Mouse (Mus musculus): ENCODE measurements around the gene Ino80b. TPM values are rescaled to one million over a fixed set of nuclear protein-coding genes. Genes with fewer than 3 reads are reported as not detected.

The Ino80b gene
- polyA plus RNA-seq (2021; fragmentation: Nextera tagmentation): 9.7 and 11.3 TPM in 2 replicates
- long read RNA-seq, experiment 1, partial matches to known transcripts: 0 of 3 reads
- long read RNA-seq, experiment 1, other reads (novel, unspliced or antisense): 0 of 3 reads
- long read RNA-seq, experiment 2, transcript Ino80b-202 (5 exons, 1,503 nt): major isoform, 7 of 8 reads
- long read RNA-seq, experiment 2, partial matches to known transcripts: 1 of 8 reads
- long read RNA-seq, experiment 2, other reads (novel, unspliced or antisense): 0 of 8 reads

DNA sequence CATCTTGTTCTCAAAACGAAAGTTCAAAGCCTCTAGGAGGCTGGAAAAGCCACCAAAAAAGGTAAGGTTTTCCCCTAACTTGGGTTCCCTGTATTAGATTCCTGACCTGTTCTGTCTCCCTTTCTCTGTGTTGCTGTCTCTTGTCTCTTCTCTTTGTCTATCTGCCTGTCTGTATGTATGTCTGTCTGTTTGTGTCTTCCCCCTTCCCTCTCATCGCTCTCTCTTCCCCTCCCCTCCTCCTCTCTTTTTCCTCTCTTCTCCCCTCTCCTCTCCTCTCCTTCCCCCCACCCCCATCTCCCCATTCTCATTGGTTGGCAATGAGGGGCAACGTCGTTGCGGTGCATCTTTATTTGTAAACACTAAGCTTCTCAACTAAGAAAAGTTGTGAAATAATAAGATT is at the start of gene Ino80b:
Gene Ino80b, minus strand, starts transcription at position 101 of the 400 bp plus-strand sequence.

GRCm38 (mm10) chr6:83165607-83166242 is 40.5 kb upstream of the Ino80b start, which contains the start of gene Dctn1:
Gene Dctn1 (plus strand): TSS chr6:83165920.

DNA sequence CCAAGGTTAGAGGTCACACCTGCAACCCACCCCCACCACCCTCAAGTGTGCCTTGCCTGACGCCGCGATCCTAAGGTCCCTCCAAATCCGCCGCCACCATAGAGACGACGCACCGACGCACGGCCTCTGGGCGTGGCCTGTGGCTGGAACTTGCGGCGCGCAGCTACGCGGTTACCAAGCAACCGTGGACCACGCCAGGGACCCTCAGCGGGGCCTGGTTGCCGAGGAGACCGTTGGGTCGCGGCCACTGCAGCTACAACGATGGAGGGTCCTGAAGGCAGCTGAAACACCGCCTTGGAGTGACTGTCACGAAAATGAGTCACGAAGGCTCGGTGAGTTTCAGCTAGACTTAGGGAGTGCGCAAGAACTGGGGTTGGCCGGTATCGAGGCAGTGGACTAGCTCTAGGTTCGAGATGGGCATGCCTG is 31.0 kb upstream of the Ino80b start, which contains the start of the genes Wdr54 and 1700003E16Rik:
Gene Wdr54, minus strand, starts transcription at position 139 of the 426 bp plus-strand sequence.
Gene 1700003E16Rik, plus strand, starts transcription at position 146 of the 426 bp plus-strand sequence.

DNA sequence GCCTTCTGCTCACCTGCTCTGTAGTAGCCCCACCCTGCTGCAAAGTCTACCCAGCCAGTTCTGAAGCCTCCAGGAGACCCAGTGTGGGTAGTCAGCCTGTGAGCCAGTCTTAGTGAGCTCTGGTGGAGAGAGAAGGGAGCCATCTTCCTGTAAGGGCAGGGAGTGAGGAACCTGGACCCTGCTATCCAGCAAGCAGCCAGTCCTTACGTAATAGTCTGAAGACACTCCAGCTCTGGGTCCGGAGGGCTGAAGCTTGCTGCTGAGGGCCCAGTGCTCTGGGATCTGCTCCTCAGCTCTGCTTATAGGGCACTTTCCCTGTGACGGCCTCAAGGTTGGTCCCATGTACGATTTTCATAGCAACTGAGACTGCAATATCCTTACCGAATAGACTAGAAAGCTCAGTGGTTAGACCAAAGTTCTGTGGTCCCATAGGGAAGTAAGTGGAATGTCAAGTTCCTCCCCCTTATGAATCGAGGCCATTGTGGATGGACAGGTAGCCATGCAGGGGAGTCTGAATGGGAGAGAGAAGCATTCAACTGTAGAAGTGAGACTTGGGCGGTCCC is 9.8 kb upstream of the Ino80b start, which contains the start of gene Rtkn:
Gene Rtkn, plus strand, starts transcription at position 513 of the 563 bp plus-strand sequence.

DNA sequence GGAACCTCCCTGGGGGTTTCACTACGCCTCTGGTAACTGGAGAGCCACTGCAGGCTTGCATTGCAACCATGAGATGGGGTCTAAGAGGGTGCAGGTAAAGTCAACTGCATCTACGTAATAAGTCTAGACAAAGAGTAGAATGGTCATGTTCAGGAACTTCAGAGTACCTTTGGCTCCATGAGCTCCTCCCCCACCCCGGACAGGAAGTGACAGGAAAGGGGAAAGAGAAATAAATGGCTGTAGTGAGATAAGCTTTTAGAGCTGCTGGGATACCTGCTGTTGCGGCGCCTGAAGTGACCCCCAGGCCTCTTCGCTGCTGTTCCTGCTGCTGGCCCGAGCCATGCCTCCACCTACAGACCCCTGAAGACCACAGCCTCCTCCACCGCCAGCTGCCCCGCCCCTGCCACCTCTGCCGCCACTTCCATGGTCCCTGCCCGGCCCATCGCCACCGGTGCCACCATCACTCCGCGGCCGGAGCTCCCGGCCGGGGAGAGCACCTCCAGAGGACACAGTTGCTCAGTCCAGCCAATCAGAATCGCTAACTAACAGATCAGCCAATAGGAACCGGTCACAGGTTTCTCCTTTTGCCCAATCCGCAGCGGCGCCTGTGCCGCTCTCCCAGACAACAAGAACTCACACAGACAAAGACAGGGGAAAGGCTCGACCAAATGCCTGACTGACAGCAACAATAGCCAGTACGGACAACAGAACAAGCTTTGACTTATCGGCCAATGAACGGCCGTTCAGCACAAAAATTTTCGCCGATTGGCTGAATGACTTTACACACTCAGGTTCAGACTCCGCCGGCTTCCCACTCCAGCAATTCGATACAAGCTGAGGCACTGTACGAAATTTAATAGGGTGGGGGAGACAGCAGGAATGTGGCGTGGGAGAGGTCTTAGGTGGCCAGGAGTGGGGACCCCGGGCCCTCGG is 4.0 kb downstream of the Ino80b start, which contains the start of gene Wbp1:
Gene Wbp1, minus strand, starts transcription at position 630 of the 933 bp plus-strand sequence.

GRCm38 (mm10) chr6:83115011-83115671 is 10.1 kb downstream of the Ino80b start, which contains the start of gene Mogs:
Gene Mogs (plus strand): TSS chr6:83115496.

DNA sequence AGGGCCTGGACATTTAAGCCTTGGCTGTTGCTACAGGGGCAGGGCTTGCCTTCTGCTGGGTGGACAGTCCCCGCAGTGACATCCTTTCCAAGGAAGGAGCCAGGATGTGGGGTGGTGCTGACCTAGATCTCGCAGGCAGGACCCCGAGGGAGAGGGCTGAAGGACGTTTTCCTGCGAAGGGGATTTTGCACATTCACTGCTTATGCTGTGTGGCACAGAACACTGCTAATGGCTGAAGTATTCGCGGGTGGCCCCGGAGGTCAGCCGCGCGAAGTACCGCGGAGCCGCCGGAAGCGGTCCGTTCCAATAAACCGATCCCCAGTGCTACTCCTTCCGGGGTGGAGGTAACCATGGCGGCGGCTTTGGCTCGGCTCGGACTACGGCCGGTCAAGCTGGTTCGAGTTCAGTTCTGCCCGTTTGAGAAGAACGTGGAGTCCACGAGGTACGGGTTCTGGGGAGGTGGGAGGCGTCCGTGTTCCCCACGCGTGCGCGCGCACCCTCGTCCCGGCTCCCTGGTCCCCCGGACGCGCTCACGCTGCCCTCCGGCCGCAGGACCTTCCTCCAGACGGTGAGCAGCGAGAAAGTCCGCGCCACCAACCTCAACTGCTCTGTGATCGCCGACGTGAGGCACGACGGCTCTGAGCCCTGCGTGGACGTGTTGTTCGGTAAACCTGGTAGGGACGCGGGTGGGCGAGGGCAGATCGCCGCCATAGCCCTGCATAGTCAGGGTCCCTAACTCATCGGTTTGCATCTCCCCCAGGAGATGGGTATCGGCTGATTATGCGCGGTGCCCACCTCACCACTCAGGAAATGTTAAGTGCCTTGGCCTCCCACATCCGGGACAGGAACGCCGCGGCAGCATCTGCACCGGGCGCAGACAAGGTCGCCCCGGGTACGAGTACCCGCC is 16.2 kb downstream of the Ino80b start, which contains the start of gene Mrpl53:
Gene Mrpl53, plus strand, starts transcription at position 279 of the 907 bp plus-strand sequence.

DNA sequence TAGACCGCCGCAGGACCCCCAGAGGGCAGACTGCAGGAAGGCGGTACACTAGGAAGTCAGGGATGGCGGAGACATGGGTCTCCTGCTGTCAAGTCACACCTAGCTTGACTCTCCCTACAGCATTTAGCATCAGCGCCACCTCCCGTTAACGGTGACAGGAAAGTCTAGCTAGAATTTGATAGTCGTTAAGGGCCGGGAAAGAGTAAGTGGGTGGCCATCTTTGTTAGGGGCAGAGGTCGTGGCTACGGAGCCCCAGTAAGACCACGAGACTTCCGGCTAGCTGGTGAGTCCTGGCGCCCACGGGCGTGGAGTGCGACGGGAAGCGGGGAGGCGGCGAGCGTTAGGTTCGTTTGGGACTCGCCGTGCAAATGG is 23.9 kb downstream of the Ino80b start, which contains the start of the genes Ccdc142 and Gm42688:
Gene Ccdc142, plus strand, starts transcription at position 286 of the 372 bp plus-strand sequence.
Gene Gm42688, plus strand, starts transcription at position 302 of the 372 bp plus-strand sequence.

GRCm38 (mm10) chr6:83086121-83087035 is 38.9 kb downstream of the Ino80b start, which contains the start of gene Lbx2:
Gene Lbx2 (plus strand): TSS chr6:83086367.

GRCm38 (mm10) chr6:83077630-83078323 is 47.5 kb downstream of the Ino80b start, which contains the start of gene Pcgf1:
Gene Pcgf1 (plus strand): TSS chr6:83077869.

Small RNAs within 50 kb of the gene (microRNA-seq; reads per million reads assigned to microRNA genes)
- not detected for gene Mir3470a

Other genes with a start within 250 kb of the Ino80b start
- gene Sema4f, start 185.7 kb downstream of the Ino80b start, polyA plus RNA-seq (2021; fragmentation: Nextera tagmentation): 13.3 and 16.3 TPM in 2 replicates
- gene M1ap, start 178.5 kb downstream of the Ino80b start, polyA plus RNA-seq (2021; fragmentation: Nextera tagmentation): 0.10 and 0.11 TPM in 2 replicates
- gene Dok1, start 92.0 kb downstream of the Ino80b start, polyA plus RNA-seq (2021; fragmentation: Nextera tagmentation): 1.0 and 2.4 TPM in 2 replicates
- gene Loxl3, start 91.3 kb downstream of the Ino80b start, polyA plus RNA-seq (2021; fragmentation: Nextera tagmentation): 2.1 and 2.7 TPM in 2 replicates
- 69.0 and 92.6 TPM in 2 replicates for gene Aup1, start 70.9 kb downstream of the Ino80b start, polyA plus RNA-seq (2021; fragmentation: Nextera tagmentation)
- 34.7 and 37.5 TPM in 2 replicates for gene Htra2, start 70.2 kb downstream of the Ino80b start, polyA plus RNA-seq (2021; fragmentation: Nextera tagmentation)
- gene Dqx1, start 67.6 kb downstream of the Ino80b start, polyA plus RNA-seq (2021; fragmentation: Nextera tagmentation): 0.18 and 0.25 TPM in 2 replicates
- 0.41 TPM in 1 of 2 replicates, not detected in the other for gene Tlx2, start 55.1 kb downstream of the Ino80b start, polyA plus RNA-seq (2021; fragmentation: Nextera tagmentation)
- gene Pcgf1, start 47.6 kb downstream of the Ino80b start, polyA plus RNA-seq (2021; fragmentation: Nextera tagmentation): 23.7 and 27.1 TPM in 2 replicates
- 0.93 and 1.4 TPM in 2 replicates for gene Lbx2, start 39.1 kb downstream of the Ino80b start, polyA plus RNA-seq (2021; fragmentation: Nextera tagmentation)
- gene Ccdc142, start 23.8 kb downstream of the Ino80b start, polyA plus RNA-seq (2021; fragmentation: Nextera tagmentation): 0.67 and 0.70 TPM in 2 replicates
- 0.80 and 0.90 TPM in 2 replicates for gene Gm42688, start 23.8 kb downstream of the Ino80b start, polyA plus RNA-seq (2021; fragmentation: Nextera tagmentation)
- gene Mrpl53, start 16.4 kb downstream of the Ino80b start, polyA plus RNA-seq (2021; fragmentation: Nextera tagmentation): 146 and 148 TPM in 2 replicates
- 2.2 and 2.8 TPM in 2 replicates for gene Mogs, start 9.9 kb downstream of the Ino80b start, polyA plus RNA-seq (2021; fragmentation: Nextera tagmentation)
- 28.4 and 32.2 TPM in 2 replicates for gene Wbp1, start 3.9 kb downstream of the Ino80b start, polyA plus RNA-seq (2021; fragmentation: Nextera tagmentation)
- gene Rtkn, start 10.0 kb upstream of the Ino80b start, polyA plus RNA-seq (2021; fragmentation: Nextera tagmentation): 45.2 and 50.6 TPM in 2 replicates
- 20.7 and 21.5 TPM in 2 replicates for gene Wdr54, start 31.0 kb upstream of the Ino80b start, polyA plus RNA-seq (2021; fragmentation: Nextera tagmentation)
- 32.0 and 43.1 TPM in 2 replicates for gene 1700003E16Rik, start 31.0 kb upstream of the Ino80b start, polyA plus RNA-seq (2021; fragmentation: Nextera tagmentation)
- gene Dctn1, start 40.5 kb upstream of the Ino80b start, polyA plus RNA-seq (2021; fragmentation: Nextera tagmentation): 119 and 123 TPM in 2 replicates
- 0.14 and 9.7 TPM in 2 replicates for gene Slc4a5, start 94.4 kb upstream of the Ino80b start, polyA plus RNA-seq (2021; fragmentation: Nextera tagmentation)
- 15.1 and 16.7 TPM in 2 replicates for gene Mthfd2, start 200.5 kb upstream of the Ino80b start, polyA plus RNA-seq (2021; fragmentation: Nextera tagmentation)
- 18.2 and 18.6 TPM in 2 replicates for gene Mob1a, start 200.6 kb upstream of the Ino80b start, polyA plus RNA-seq (2021; fragmentation: Nextera tagmentation)
- 234 and 271 TPM in 2 replicates for gene Bola3, start 223.7 kb upstream of the Ino80b start, polyA plus RNA-seq (2021; fragmentation: Nextera tagmentation)

Measured in layer of hippocampus, adult 6 months (tissue).